Mouse (Mus musculus) heart, adult 2 months (tissue): Measurements from ENCODE around the gene Glis1.

Experiments
- CTCF ChIP-seq: fragments of 200-600 bp; IDR thresholded peaks from 2 replicates; pipeline ENCODE4 v1.8.1; 2022; ENCODE audit warnings: antibody characterized with exemption, mild to moderate bottlenecking, moderate library complexity
- EP300 ChIP-seq: fragments of 200-500 bp; IDR thresholded peaks from 2 replicates; pipeline ENCODE4 v1.6.1; 2011; ENCODE audit warnings: low read depth, low read length, control low read depth; ENCODE audit not compliant: insufficient read depth
- POLR2A ChIP-seq: fragments of 200-500 bp; IDR thresholded peaks from 2 replicates; pipeline ENCODE4 v1.6.1; 2011; ENCODE audit warnings: mild to moderate bottlenecking, low read depth, low read length, control low read depth; ENCODE audit not compliant: insufficient read depth

DNA sequence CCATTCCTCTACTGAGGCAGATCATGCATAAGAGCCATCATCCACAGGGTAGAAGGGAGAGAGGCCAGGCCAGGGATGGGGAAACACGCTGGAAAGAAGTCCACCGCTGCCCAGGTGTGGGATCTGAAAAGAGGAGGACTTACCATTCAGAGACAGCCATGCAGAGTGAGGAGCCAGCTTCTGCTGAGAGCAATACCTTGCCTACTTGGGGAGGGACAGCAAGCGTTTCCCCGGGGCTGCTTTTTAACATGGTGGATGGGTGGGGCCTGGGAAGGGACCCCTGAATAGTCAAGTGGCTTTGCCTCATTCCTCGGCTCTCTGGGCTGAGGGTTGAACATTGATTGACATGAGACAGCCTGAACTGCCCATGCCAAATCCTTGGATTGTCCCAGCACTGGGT is 85.7 kb downstream of the Glis1 start:
- TF ChIP-seq POLR2A (no peak), CTCF (no peak), EP300 (no peak)
